Mouse (Mus musculus): ENCODE data around the gene Cant1.

The Cant1 gene

DNA sequence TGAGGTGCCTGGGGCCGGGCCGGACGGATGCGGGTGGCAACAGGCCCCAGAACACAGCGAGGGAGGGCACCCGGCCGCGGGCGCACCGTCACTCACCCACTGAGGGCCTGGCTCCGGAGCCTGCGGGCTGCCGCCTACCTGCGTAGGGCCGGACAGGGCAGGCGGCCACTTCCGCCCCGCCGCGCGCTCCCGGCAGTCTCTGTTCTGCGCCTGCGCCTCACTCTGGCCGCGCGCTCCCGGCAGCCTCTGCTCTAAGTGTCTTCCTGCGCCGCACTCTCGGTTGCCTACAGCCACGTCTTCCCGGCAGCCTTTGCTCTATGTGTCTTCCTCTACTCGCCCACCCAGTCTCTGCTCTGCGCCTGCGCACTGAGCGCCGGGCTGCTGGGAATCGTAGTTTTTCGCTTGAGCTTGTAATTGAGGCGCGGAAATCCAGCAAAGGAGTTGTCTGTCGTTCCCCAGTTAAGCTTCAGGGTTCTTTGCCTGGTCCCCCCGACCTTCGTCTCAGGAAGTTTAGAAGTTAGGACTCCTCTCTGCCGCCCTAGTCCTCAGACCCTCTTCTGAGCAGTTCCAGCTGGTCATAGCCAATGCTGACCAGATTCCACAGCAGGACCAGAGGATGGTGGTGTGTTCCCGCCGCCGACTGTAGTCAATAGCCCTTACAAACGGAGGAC is at the start of gene Cant1:
Cant1 (minus strand) TSS at position 253 of the 671 bp plus-strand sequence.
- DNase-seq (ENCODE audit: low read depth in 1 of 2, low spot score in 2 of 2) = peak; percentile 92 to 93

- DNase-seq (ENCODE audit: low read depth in 1 of 2, low spot score in 2 of 2) = no peak
These were observed 48.7 kb upstream of the Cant1 start for GRCm38 (mm10) chr11:118467441-118468035.

DNA sequence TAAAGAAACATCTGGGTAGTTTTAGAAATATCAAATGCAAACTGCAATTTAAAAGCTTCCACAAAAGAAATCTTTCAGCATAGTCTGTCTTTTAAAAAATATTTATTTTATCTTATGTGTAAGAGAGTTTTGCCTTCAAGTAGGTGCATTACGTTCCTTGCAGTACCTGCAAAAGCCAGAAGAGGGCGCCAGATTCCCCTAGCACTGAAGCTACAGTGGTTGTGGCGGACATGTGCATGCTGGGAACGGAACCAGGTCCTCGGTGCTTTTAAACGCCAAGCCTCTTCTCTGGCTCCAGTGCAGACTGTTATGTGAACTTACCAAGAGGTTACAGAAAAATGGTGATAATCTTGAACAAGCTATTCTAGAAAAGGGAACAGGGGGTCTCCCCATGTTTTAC is 41.4 kb upstream of the Cant1 start:
- DNase-seq (ENCODE audit: low read depth in 1 of 2, low spot score in 2 of 2) = peak in 1 of 2 experiments; percentile 31

DNA sequence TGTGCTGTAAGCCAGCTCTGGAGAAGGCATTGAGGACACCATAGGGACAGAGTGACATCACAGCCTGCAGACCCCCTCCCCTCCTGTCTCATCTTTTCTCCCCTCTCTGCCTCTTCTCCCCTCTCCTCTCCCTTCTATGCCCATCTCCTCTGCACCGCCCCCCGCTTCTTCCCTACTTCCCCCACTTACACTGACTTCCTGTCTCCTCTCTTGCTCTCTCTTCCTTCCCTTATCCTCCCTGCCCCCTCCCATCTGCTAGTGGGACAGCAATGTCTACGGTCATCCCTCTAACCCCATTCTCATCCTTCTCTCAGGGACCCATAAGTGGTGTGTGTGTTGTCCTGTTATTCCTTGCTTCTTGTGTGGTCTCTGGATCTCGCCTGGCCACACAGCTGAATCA is 40.6 kb upstream of the Cant1 start:
- DNase-seq (ENCODE audit: low read depth in 1 of 2, low spot score in 2 of 2) = no peak

GRCm38 (mm10) chr11:118459051-118459450 is 40.2 kb upstream of the Cant1 start:
- DNase-seq (ENCODE audit: low read depth in 1 of 2, low spot score in 2 of 2) = peak in 1 of 2 experiments; percentile 52

GRCm38 (mm10) chr11:118456937-118457336 is 38.1 kb upstream of the Cant1 start:
- peak in 1 of 2 experiments; percentile 42 for DNase-seq (ENCODE audit: low read depth in 1 of 2, low spot score in 2 of 2)

DNA sequence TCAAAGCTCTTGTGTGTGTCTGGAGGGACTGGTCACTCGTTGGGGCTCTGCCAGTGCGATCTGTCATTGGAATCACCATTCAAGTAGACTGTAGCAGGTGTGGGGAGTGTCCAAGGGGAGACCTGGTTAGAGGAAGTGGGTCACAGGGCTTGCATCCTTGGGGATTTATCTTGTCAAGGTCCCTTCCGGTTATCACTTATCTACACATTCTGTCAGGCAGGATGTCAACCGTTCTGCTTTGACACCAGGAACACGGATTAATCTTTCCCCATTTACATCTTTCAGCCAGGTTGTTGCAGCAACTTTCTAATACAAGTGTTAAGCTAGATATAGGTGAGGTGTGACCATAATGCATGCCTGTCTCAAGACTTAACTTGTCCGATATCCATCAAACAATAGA is 36.9 kb upstream of the Cant1 start:
- DNase-seq (ENCODE audit: low read depth in 1 of 2, low spot score in 2 of 2) = no peak

DNA sequence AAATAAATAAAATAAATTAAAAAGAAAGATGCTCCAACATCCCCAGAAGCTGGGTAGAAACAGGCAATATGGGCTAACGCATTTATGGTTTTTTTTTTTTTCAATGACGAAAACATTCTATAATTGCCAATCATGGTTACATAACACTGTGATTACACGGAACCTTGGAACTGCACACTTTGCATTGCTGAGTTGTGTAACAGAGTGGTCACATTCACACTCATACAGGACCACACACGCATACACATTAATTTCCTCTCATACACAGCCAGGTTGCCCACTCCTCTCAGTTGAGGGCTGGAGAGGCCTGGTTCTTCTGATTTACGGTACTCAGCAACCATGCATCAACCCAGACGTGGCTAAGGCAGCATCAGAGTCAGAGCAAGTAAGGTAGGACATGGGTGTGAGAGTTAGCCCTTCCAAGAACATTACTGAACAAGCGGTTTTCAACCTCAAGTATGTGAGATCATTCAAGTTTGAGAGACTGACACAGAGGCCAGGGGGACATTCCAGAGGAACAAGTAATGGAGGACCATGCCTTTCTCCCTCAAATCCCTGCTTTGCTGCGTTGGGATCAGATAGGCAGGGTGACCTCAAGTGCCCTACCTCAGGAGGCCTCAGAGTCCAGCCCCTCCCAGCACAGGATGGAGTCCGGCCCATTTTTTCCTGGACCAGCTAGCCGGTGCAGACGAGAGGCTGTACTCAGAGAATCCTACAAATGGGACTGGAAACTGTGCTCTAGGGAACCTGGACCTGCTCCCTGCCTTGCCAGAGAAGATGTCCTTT is 35.2 kb upstream of the Cant1 start:
- DNase-seq (ENCODE audit: low read depth in 1 of 2, low spot score in 2 of 2) = no peak

DNA sequence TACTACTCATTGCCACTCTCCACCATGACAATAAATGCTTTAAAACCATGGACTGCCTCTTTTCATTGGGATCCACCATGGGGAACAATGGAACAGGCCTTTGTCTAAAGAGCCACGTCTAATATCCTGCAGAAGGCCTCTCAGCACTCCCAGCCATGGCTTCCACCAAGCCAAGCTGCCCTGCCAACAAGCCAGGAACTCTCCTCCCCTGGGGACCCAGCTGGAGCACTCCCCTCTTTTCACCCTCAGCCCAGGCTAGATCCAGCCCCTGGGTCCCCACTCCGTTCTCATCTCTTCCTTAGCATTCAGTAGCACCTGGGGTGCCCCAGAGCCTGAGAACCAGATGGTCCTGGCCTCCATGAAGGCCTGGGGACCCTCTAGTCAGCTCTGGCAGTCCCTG is 34.1 kb upstream of the Cant1 start:
- no peak for DNase-seq (ENCODE audit: low read depth in 1 of 2, low spot score in 2 of 2)

GRCm38 (mm10) chr11:118451211-118451610 is 32.3 kb upstream of the Cant1 start:
- DNase-seq (ENCODE audit: low read depth in 1 of 2, low spot score in 2 of 2) = no peak

GRCm38 (mm10) chr11:118448385-118448784 is 29.5 kb upstream of the Cant1 start:
- DNase-seq (ENCODE audit: low read depth in 1 of 2, low spot score in 2 of 2) = no peak

DNA sequence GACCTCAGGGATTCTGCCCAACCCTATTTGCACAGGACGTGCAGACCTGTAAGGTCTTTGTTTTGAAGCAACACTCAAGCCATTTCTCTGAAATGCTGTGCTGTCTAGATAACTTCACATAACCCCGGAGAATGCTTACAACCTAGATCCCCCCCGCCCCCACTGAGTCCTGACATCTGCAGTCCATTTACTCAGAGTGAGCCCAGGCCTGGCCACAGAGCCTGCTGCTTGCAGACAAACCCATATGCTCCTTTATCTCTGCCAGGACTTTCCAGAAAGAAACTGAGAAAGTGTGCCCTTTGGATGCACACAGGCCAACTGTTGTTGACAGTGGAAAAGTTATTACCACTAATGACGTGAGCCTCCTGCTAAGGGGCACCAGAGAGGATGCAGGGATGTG is 28.5 kb upstream of the Cant1 start:
- DNase-seq (ENCODE audit: low read depth in 1 of 2, low spot score in 2 of 2) = no peak

- DNase-seq (ENCODE audit: low read depth in 1 of 2, low spot score in 2 of 2) = peak in 1 of 2 experiments; percentile 48
These were observed 27.0 kb upstream of the Cant1 start for GRCm38 (mm10) chr11:118445843-118446242.

DNA sequence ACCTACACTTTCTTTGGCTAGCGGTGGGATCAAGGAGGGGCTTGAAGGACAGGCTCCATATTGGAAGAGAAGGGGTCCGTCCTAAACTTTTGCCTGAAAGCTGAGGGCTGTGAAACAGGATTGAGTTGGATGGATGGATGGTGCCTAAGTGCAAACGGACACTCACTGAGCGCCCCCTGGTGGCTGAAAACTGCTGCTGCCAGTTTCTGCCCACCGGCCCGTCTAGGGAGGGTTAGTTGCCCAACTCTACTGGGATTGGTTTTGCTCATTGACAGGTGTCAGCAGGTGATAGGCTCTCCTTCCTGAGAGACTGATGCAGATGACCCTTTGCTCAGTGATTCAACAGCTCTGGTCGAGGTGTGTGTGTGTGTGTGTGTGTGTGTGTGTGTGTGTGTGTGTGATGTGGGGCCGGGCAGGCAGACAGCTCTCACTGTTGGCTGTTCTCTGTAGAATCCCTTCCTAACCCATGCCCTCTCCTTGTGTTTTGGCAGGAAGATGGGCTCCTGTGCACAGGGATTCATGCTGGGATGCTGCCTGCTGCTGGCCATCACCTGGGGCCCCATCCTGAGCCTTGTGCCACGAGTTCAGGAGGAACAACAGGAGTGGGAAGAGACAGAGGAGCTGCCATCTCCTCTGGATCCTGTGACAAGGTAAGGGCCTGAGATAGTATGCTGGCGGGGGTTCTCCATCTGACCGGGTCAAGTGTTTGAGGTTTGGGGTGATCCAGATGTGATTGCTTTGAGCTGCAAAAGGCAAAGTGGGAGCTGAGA is 24.5 kb upstream of the Cant1 start:
- DNase-seq (ENCODE audit: low read depth in 1 of 2, low spot score in 2 of 2) = peak in 1 of 2 experiments; percentile 45

GRCm38 (mm10) chr11:118442691-118443090 is 23.8 kb upstream of the Cant1 start:
- DNase-seq (ENCODE audit: low read depth in 1 of 2, low spot score in 2 of 2) = no peak

GRCm38 (mm10) chr11:118438665-118439414 is 20.0 kb upstream of the Cant1 start:
- DNase-seq (ENCODE audit: low read depth in 1 of 2, low spot score in 2 of 2) = no peak

GRCm38 (mm10) chr11:118436471-118436935 is 17.6 kb upstream of the Cant1 start:
- no peak for DNase-seq (ENCODE audit: low read depth in 1 of 2, low spot score in 2 of 2)

DNA sequence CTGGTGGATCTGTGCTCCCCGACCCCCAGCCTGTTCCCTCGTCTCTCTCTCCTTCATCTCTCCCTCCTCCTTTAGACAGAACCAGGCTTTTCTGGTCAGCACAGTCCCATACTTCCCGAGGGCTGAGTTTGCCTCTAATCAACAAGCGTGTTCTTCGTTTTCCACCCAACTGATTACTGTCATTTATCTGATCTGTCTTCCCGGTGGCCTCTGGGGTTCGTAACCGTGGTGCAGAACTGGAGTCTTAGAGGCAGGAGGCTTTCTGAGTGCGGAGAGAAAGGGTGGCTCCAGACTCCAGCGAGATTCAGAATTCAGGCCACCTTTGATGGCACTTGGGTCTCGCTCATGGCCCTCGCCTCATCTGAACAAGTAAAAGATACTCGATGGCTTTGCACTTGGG is 15.2 kb upstream of the Cant1 start:
- no peak for DNase-seq (ENCODE audit: low read depth in 1 of 2, low spot score in 2 of 2)

- DNase-seq (ENCODE audit: low read depth in 1 of 2, low spot score in 2 of 2) = no peak
These were observed 14.5 kb upstream of the Cant1 start for GRCm38 (mm10) chr11:118433398-118433868.

All from monocyte, adult 2 months (primary cell).